Mouse (Mus musculus): ENCODE data around the gene Ramp3.

Gene Ramp3

GRCm38 (mm10) chr11:6670044-6670443 is 11.7 kb downstream of the Ramp3 start:
- DNase-seq (ENCODE audit: low read depth, low spot score), result no peak

GRCm38 (mm10) chr11:6670826-6671225 is 12.5 kb downstream of the Ramp3 start:
- DNase-seq (ENCODE audit: low read depth, low spot score), result no peak

DNA sequence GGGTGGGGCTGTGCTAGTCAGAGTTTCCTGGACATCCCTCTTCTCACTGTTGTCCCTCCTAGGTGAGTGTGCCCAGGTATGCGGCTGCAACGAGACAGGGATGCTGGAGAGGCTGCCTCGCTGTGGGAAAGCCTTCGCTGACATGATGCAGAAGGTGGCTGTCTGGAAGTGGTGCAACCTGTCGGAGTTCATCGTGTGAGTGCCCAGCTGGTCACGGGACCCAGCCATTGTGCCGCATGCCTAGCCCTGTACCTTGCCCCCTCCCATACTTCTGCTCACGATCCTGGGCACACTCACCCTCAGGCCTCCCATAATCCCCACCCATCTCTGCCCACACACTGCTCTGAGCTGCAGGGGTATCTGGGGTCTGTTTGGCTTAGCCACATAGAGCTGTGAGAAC is 16.4 kb downstream of the Ramp3 start:
- no peak for DNase-seq (ENCODE audit: low read depth, low spot score)

GRCm38 (mm10) chr11:6675402-6675801 is 17.1 kb downstream of the Ramp3 start:
- DNase-seq (ENCODE audit: low read depth, low spot score), result no peak

DNA sequence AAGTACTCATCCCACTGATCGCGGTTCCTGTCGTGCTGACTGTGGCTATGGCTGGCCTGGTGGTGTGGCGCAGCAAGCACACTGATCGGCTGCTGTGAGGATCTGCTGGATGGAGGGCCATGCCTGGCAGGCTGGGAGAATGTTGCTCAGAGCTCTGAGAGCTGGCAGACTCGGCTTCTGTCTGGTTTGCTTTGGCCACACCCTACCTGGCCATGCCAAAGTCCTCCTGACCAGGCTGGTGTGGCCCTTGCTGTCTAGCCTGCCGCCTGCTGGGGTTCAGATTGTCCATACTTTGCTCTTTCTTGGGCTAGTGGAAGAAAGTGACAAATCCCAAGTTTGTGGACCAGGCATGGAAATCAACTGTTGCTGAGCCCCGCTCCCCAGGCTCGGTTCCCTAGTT is 18.3 kb downstream of the Ramp3 start:
- no peak for DNase-seq (ENCODE audit: low read depth, low spot score)

- DNase-seq (ENCODE audit: low read depth, low spot score), result no peak
Measured at GRCm38 (mm10) chr11:6677530-6677929, 19.2 kb downstream of the Ramp3 start.

DNA sequence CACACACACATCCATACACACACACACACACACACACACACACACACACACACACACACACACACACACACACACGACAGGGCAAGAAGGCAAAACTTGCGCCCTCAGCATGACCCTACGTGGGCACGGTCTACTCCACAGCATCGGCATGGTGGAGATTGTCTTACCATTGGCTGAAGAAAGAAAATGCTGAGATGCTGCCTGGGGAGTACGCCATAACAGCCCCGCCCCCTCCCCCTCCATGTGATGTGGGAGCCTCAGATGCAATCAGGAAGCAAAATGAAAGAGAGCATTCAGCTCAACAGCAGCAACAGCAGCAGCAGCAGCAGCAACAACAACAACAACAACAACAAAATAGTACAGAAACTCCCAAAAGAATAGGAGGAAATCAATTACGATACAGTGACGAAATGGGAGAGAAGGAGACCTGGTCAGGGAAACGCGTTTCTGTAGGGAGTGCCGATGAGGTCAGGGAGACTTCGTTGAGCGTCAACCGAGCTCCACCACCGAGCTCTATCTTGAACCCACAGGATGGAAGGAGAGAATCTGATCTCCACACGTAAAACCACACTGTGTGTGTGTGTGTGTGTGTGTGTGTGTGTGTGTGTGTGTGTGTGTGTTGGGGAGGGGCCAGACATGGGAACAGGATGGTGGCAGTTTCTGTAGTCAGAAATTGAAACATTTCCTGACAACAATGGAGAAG is 21.5 kb downstream of the Ramp3 start:
- DNase-seq (ENCODE audit: low read depth, low spot score), result no peak

DNA sequence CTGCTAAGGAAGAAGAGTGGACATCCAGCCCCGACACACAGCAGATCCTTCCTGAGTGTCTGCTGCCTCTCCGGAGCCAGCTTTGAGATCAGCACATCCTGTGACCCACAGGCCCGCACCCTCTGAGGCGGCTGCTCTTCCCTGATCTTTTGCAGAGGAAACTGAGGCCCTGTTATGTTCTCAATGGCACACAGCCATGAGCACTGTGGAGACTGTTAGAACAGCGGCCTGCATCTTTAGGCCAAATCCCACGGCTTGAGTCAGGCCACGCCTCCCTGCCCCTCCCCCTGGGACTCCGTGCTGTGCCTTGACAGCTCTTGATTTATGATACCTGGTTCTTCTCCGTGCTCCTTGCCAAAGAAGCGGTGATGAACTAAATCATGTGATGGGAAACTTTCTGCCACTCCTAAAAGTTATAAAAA is 22.1 kb downstream of the Ramp3 start:
- DNase-seq (ENCODE audit: low read depth, low spot score), result no peak

DNA sequence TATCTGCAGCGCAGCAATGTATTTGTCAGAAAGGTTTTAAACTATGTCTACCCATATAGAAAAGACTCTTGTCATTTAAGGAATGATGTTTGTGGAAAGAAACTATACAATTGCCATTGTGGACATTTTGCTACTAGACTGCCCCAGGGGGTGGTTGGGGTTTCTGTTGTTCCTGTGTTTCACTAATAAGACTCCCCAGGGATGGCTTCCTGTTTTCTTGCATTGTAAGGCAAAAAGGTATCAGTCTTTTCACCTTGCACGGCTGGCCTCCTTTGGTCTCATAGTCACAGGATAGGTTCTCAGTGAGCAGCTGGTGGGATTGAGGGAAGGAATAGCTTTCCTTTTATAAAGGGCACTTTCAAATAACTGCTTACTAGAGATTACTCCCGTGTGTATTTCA is 26.4 kb downstream of the Ramp3 start:
- no peak for DNase-seq (ENCODE audit: low read depth, low spot score)

GRCm38 (mm10) chr11:6688888-6689287 is 30.6 kb downstream of the Ramp3 start:
- DNase-seq (ENCODE audit: low read depth, low spot score), result no peak

DNA sequence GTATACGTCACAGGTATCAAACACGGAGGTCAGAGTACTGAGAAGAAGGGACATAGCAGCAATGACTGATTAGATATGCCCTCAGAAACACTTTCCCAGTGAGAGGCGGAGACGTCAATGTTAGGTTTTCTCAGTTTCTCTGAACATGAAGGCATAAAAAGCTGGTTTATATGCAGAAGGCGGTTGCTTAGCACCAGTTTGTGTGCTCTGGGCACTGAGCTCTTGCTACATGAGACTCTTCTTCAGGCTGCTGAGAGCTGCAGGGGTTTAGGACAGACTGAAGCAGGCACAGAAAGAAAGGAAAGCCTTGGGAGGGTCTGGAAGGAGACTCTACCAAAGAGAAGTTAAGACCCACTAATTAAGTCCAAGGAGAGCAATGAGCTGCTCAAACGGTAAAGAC is 34.0 kb downstream of the Ramp3 start:
- DNase-seq (ENCODE audit: low read depth, low spot score), result no peak

GRCm38 (mm10) chr11:6694114-6694513 is 35.8 kb downstream of the Ramp3 start:
- DNase-seq (ENCODE audit: low read depth, low spot score), result no peak

DNA sequence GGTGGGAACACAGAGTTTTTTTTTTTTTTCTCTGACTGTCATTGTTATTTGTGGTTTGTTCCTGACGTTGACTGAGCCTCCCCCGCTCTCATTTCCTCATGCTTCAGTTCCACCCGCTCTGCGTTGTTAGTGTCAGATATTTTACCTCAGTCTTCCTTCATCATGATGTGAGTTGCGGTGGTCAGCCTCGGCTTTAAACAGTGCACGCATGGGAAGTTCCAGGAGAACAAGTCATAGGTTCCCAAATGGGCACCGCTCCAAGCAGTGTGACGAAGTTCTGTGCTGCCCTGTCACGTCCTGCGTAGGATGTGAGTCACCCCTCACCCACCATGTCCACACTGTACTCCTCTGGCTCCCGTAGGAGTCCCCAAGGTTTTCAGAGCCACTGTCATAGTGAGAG is 36.9 kb downstream of the Ramp3 start:
- no peak for DNase-seq (ENCODE audit: low read depth, low spot score)

DNA sequence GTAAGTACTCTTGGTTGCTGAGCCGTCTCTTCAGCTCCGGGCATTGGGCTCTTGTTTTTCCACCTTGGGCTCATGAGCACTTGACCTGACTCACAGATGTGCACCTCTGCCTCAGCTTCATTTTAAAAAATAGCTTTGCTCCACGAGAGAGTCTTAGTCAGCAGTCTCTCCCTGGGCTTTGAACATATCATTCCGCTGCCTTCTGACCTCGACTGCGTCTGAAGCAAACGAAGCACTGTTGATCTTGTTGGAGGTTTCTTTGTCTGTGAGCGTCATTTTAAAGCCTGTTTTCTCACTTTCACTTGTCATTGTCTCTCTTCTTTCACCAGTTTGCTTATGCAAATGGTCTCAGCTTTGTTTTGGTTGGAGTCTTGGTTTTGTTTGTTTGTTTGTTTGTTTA is 38.2 kb downstream of the Ramp3 start:
- no peak for DNase-seq (ENCODE audit: low read depth, low spot score)

DNA sequence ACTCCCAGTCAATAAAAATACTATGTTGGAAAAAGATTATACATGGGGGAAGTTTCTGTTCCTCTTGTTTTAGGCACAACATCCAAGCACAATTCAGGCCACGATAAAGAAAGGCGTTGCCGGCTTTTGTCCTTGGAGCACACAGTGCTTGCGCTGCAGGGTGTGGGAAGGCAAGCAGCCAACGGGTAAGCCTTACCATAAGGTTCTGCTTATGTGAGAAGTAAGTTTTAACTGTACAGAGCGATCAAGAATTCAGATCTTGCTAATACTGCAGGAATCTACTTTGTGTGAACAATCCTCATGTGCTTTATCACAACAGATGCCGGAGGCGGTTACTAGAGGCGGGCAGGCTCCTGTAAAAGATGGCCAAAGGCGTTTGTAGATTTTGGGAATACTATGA is 39.4 kb downstream of the Ramp3 start:
- DNase-seq (ENCODE audit: low read depth, low spot score), result no peak

DNA sequence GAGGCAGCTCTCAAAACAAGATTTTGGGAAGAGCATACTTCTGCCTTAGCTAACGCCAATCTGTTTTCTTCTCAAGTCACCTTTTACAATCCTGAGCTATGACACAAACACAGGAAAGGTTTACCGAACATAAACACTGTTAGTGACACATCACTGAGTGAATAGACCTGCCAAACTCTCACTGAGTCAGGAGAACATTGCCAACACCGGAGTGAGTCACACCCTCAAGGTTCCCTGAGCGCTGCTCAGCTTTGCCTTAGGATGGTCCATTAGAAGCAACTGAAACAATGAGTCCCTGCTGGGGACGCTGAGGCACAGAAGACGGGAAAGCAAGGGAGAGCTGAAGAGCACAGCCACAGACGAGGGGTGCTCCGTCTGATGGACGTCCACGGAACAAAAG is 40.0 kb downstream of the Ramp3 start:
- DNase-seq (ENCODE audit: low read depth, low spot score), result no peak

DNA sequence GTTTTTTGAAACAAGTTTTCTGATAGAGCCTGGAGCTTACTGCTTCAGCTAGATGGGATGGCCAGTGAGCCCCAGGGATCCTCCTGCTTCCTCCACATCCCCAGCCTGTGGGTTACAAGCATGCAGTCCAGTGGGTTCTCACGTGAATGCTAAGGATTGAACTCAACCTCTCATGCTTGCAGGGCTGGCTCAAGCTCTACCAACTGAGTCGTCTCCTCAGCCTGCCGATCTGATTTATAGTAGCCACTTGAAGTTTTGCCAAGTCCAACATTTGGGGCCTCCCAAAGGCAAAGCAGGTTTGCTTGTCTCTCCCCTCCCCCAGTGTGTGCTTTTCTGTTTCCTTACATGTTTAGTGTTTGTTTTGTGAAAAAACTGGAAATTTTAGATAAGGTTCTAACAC is 43.9 kb downstream of the Ramp3 start:
- no peak for DNase-seq (ENCODE audit: low read depth, low spot score)

GRCm38 (mm10) chr11:6704851-6705250 is 46.5 kb downstream of the Ramp3 start:
- no peak for DNase-seq (ENCODE audit: low read depth, low spot score)

DNA sequence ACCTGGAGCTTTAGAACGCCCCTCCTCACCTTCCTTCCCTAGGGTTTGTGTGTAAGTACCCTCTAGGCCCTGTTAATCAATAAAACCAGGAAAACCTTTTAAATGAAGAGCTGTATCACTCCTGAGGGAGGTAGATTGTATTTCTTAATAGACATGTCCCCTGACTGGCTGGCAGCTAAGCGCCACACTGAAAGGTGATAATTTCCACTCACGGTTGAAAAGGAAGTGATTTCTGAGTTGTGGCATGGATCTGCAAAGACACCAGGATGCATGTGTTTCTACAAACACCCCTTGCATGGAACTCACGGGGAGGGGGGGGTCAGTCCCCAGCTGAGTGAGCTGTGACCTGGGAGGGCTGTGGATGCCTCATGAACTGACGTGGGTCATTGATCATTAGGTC is 47.2 kb downstream of the Ramp3 start:
- DNase-seq (ENCODE audit: low read depth, low spot score), result no peak

GRCm38 (mm10) chr11:6706796-6707195 is 48.5 kb downstream of the Ramp3 start:
- DNase-seq (ENCODE audit: low read depth, low spot score), result no peak

GRCm38 (mm10) chr11:6708437-6708836 is 50.1 kb downstream of the Ramp3 start:
- DNase-seq (ENCODE audit: low read depth, low spot score), result no peak

GRCm38 (mm10) chr11:6710409-6710808 is 52.1 kb downstream of the Ramp3 start:
- DNase-seq (ENCODE audit: low read depth, low spot score), result no peak

GRCm38 (mm10) chr11:6720746-6721145 is 62.4 kb downstream of the Ramp3 start:
- DNase-seq (ENCODE audit: low read depth, low spot score), result no peak

DNA sequence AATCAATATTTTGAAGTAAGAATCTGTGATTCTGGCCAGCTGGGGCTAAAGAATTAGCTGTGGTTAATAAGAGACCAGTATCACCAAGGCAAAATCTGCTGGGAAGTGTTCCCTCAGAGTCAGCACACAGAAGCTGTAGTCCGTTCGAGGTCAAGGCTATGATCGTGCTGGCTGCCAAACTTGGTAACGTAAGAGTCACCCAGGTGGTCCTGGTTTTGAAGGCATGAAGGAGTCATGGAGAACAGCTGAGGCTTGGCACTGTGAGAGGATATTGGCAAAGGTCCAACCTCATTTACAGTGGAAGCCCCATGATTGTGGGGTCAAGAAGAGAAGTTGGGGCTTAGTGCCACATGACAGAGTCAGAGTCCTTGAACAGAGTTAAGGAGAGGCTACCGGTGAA is 68.6 kb downstream of the Ramp3 start:
- no peak for DNase-seq (ENCODE audit: low read depth, low spot score)
